Mouse (Mus musculus) intestine, embryonic 16.5 days (tissue): ENCODE measurements around the gene Necap1. TPM values are rescaled to one million over a fixed set of nuclear protein-coding genes. Genes with fewer than 3 reads are reported as not detected.
A peak's percentile ranks its signal among the peaks of the same experiment; 100 is the strongest.

Source experiments
- ATAC-seq: fragments of 200-750 bp; cut with Nextera tagmentation; 2 replicates; pipeline ENCODE4 v1.8.0; 2017; ENCODE audit warnings: moderate TSS enrichment, moderate library complexity
- H3K27ac ChIP-seq: fragments of 300-500 bp; sonication (generic); 2 replicates; pipeline ENCODE4 v1.5.1; 2014; ENCODE audit warnings: mild to moderate bottlenecking, low read length
- H3K27me3 ChIP-seq: fragments of 300-500 bp; sonication (generic); replicated peaks from 2 replicates; pipeline ENCODE4 v1.6.1; 2014; ENCODE audit warnings: low read length, control low read depth, mixed read lengths; ENCODE audit not compliant: control insufficient read depth, insufficient read depth
- H3K36me3 ChIP-seq: fragments of 300-500 bp; sonication (generic); 2 replicates; pipeline ENCODE4 v1.6.1; 2014; ENCODE audit warnings: low read length, control low read depth; ENCODE audit not compliant: control insufficient read depth, insufficient read depth
- H3K4me1 ChIP-seq: fragments of 300-500 bp; sonication (generic); 2 replicates; pipeline ENCODE4 v1.6.1; 2014; ENCODE audit warnings: low read length, control low read depth, mixed read lengths; ENCODE audit not compliant: control insufficient read depth, insufficient read depth
- H3K4me2 ChIP-seq: fragments of 300-500 bp; sonication (generic); 2 replicates; pipeline ENCODE4 v1.6.1; 2014; ENCODE audit warnings: low read depth, low read length, control low read depth
- H3K4me3 ChIP-seq: fragments of 300-500 bp; sonication (generic); 2 replicates; pipeline ENCODE4 v1.5.1; 2014; ENCODE audit warnings: mild to moderate bottlenecking, low read length
- H3K9ac ChIP-seq: fragments of 300-500 bp; sonication (generic); 2 replicates; pipeline ENCODE4 v1.6.1; 2014; ENCODE audit warnings: low read depth, low read length
- H3K9me3 ChIP-seq: fragments of 300-500 bp; sonication (generic); 2 replicates; pipeline ENCODE4 v1.6.1; 2016; ENCODE audit warnings: low read length, control low read depth; ENCODE audit not compliant: control insufficient read depth
- WGBS: fragments of 180-500 bp; shearing (Covaris S2); extraction: QIAGEN DNeasy Blood & Tissue Kit; methylation state at CpG from one replicate; pipeline ENCODE4 v1.1.7; 2014; 5-methylcytosine and 5-hydroxymethylcytosine counted together
- polyA plus RNA-seq: library from polyadenylated mRNA; unstranded; fragments of >200 nt; fragmentation: Nextera tagmentation; extraction: Ambion mirVana; gene quantifications from 2 replicates; pipeline ENCODE4 v1.2.1, GENCODE M21; 2015

The Necap1 gene
- polyA plus RNA-seq, 1 experiment from 2014 or later: 60.8 TPM

DNA sequence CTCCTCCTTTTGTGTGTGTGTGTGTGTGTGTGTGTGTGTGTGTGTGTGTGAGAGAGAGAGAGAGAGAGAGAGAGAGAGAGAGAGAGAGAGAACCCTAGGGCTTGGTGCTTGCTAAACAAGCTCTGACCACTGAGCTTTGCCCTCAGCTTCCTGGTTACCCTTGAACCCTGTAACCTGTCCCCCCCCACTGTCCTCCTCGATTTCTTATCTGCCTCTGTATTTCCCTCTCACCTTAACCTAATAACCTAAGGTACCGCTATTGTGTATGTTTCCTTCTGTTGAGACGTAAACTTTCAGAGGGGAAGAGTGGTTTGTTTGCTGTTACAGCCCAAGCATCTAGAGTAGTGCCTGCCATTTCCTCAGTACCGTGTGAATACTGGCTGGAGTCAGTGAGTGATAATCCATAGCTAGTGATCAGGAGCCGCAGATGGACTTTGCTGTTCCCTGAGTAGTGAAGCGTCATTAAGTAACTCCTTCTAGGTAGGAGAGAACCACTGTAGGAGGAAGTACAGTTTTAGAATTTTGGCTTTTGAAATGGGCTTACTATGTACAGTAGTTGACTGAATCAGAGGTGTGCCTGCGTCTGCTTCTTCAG is 5.0 kb downstream of the Necap1 start:
- Histone ChIP-seq H3K9me3 (no peaks in the 10 kb centered on the region), H3K4me3 (no peak overlapping the region), H3K4me2 (no peak overlapping the region), H3K9ac (no peak overlapping the region), H3K27me3 (no peaks in the 10 kb centered on the region), H3K27ac (no peak overlapping the region), H3K4me1 (peaks cover 9% of the 10 kb centered on the region), H3K36me3 (peaks cover 22% of the 10 kb centered on the region; the same call in 1 of the 2 replicates)
- ATAC-seq: peak; percentile 24; the same call in 1 of the 2 replicates
- 75% methylated on average over 7 of the region's 7 CpGs for WGBS

DNA sequence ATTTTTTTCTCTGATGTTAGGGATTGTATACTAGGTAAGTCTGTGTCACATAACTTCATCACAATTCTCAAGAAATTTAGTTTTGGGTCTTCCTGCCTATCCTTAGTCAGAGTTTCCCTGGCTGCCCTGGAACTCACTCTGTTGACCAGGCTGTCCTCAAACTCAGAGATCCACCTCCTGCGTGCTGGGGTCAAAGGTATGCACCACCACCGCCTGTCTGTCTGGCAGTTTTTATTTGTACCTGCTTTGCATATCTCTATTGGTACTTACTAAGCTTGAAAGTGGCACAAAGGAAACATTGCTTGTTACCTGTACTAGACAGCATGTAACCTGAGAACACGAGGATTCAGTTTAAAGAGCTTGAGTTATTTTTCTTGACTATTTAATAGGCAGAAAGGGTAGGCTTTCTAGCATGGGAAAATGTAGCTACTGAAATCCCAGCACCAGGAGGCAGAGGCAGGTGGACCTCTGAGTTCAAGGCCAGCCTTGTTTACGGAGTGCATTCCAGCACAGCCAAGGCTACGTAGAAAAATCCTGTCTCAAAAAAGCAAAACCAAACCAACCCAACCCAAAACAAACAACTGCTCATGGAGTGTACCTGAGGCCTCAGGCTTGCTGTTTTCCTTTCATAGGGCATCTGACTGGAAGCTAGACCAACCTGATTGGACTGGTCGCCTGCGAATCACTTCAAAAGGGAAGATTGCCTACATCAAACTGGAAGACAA is 5.7 kb downstream of the Necap1 start:
- Histone ChIP-seq H3K9me3 (no peaks in the 10 kb centered on the region), H3K4me1 (peaks cover 9% of the 10 kb centered on the region), H3K27ac (no peak overlapping the region), H3K27me3 (no peaks in the 10 kb centered on the region), H3K4me3 (no peak overlapping the region), H3K36me3 (peaks cover 24% of the 10 kb centered on the region), H3K9ac (no peak overlapping the region), H3K4me2 (no peak overlapping the region)
- ATAC-seq: peak; percentile 47; the same call in 1 of the 2 replicates
- WGBS: 72% methylated on average over 7 of the region's 7 CpGs

DNA sequence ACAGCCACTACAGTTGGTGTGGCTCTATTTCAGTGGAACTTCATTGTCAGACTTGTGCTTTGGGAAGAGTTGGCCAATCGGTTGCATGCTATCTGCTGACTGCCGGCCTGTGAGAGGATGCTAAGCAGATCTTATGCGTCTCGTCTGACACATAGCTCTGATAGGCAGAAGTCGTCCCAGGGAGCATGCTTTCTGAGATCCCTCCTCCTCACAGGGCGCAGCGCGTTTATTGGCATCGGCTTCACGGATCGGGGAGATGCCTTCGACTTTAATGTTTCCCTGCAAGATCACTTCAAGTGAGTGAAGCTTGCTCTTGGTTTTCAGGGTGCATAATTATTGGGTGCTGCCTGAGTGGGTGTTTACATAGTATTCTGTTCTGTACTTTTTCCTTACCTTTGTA is 7.0 kb downstream of the Necap1 start:
- Histone ChIP-seq H3K36me3 (peaks cover 25% of the 10 kb centered on the region), H3K9me3 (no peaks in the 10 kb centered on the region), H3K4me1 (peaks cover 6% of the 10 kb centered on the region; the same call in 1 of the 2 replicates), H3K4me2 (no peak overlapping the region), H3K27me3 (no peaks in the 10 kb centered on the region), H3K9ac (no peak overlapping the region), H3K27ac (no peak overlapping the region), H3K4me3 (no peak overlapping the region)
- ATAC-seq: no peak
- WGBS: 90% methylated on average over 12 of the region's 12 CpGs

- H3K9me3 ChIP-seq: no peaks in the 10 kb centered on the region
- H3K4me1 ChIP-seq: 0 out of 2 replicates have a peak, but pooled peaks cover 2% of the 10 kb centered on the region
- no peaks in the 10 kb centered on the region for H3K27me3 ChIP-seq
- no peak overlapping the region for H3K9ac ChIP-seq
- no peak overlapping the region for H3K27ac ChIP-seq
- H3K4me3 ChIP-seq: no peak overlapping the region
- ATAC-seq: no peak
- no peak overlapping the region for H3K4me2 ChIP-seq
- peaks cover 43% of the 10 kb centered on the region for H3K36me3 ChIP-seq
- 91% methylated on average over 9 of the region's 9 CpGs for WGBS
These were observed 9.3 kb downstream of the Necap1 start for GRCm38 (mm10) chr6:122883603-122884002.

DNA sequence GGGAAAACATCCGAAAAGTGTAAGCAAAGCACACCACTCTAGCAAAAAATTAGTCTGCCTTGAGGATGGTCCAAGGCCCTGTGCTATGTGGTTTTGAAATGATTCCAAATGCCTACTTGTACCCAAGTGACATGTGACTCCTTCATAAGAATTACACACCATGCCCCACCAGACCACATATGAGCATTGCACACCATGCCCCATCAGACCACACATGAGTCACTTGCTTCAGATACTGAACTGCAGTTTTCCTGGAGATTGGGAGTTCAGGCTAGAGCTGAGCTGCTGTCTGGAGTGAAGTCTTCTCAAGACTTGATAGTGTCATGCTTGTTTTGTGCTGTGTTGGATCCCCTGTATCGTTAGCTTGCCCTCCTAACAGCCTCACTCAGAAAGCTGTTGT is 15.3 kb downstream of the Necap1 start:
- H3K9me3 ChIP-seq: no peaks in the 10 kb centered on the region
- H3K27me3 ChIP-seq: no peaks in the 10 kb centered on the region
- no peak for ATAC-seq
- H3K4me1 ChIP-seq: no peaks in the 10 kb centered on the region
- no peak overlapping the region for H3K9ac ChIP-seq
- H3K4me2 ChIP-seq: no peak overlapping the region
- no peak overlapping the region for H3K27ac ChIP-seq
- WGBS: 91% methylated on average over 2 of the region's 2 CpGs
- H3K36me3 ChIP-seq: peaks cover 21% of the 10 kb centered on the region
- H3K4me3 ChIP-seq: no peak overlapping the region

DNA sequence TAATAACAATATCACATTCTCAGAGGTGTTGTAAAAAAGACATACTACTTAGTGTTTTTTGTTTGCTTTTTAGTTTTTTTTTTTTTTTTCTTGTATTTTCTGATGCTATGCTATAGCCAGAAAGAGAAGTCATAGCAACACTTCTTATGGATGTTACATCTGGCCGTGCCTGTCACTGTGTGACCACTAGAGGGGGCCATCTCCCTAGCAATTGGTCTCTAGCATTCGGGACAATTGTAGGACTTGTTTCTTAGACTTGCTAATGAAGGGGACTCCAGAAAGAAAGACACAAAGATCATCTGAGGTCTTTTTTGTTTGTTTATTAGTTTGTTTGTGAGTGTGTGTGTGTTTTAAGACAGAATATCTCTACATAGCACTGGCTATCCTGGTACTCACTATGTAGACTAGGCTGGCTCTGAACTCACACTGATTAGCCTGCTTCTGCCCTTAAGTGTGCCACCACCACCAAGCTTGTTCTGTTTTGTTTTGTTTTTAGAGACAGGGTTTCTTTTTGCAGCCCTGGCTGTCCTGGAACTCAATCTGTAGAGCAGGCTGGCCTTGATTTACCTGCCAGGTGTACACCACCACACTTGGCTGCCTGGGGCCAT is 18.3 kb downstream of the Necap1 start:
- peaks cover 9% of the 10 kb centered on the region; the same call in 1 of the 2 replicates for H3K36me3 ChIP-seq
- no peak for ATAC-seq
- H3K27ac ChIP-seq: no peak overlapping the region
- no peak overlapping the region for H3K4me2 ChIP-seq
- H3K9me3 ChIP-seq: no peaks in the 10 kb centered on the region
- H3K4me1 ChIP-seq: no peaks in the 10 kb centered on the region
- H3K4me3 ChIP-seq: no peak overlapping the region
- WGBS: 14% methylated on average over 2 of the region's 2 CpGs
- no peaks in the 10 kb centered on the region for H3K27me3 ChIP-seq
- H3K9ac ChIP-seq: no peak overlapping the region

GRCm38 (mm10) chr6:122919922-122920321 is 45.6 kb downstream of the Necap1 start:
- ATAC-seq: no peak

GRCm38 (mm10) chr6:122921451-122921850 is 47.2 kb downstream of the Necap1 start, which contains the start of gene Clec4a1:
TSS of gene Clec4a1 (plus strand) at chr6:122921848.
- no peaks in the 10 kb centered on the region for H3K27me3 ChIP-seq
- H3K4me1 ChIP-seq: no peaks in the 10 kb centered on the region
- 51% methylated on average over 4 of the region's 4 CpGs for WGBS
- H3K36me3 ChIP-seq: no peaks in the 10 kb centered on the region
- ATAC-seq: no peak
- H3K27ac ChIP-seq: no peak within 1 kb of the TSS
- H3K9ac ChIP-seq: no peak within 1 kb of the TSS
- no peaks in the 10 kb centered on the region for H3K9me3 ChIP-seq
- H3K4me2 ChIP-seq: no peak within 1 kb of the TSS
- H3K4me3 ChIP-seq: no peak within 1 kb of the TSS

More at GRCm38 (mm10) chr6:122919922-122920321, 45.6 kb downstream of the Necap1 start:
- H3K4me1 ChIP-seq: no peaks in the 10 kb centered on the region
- H3K27me3 ChIP-seq: no peaks in the 10 kb centered on the region
- no peaks in the 10 kb centered on the region for H3K36me3 ChIP-seq
- no peak overlapping the region for H3K4me3 ChIP-seq
- H3K27ac ChIP-seq: no peak overlapping the region
- no peaks in the 10 kb centered on the region for H3K9me3 ChIP-seq
- no peak overlapping the region for H3K9ac ChIP-seq
- H3K4me2 ChIP-seq: no peak overlapping the region
- WGBS: 29% methylated on average over 4 of the region's 4 CpGs

DNA sequence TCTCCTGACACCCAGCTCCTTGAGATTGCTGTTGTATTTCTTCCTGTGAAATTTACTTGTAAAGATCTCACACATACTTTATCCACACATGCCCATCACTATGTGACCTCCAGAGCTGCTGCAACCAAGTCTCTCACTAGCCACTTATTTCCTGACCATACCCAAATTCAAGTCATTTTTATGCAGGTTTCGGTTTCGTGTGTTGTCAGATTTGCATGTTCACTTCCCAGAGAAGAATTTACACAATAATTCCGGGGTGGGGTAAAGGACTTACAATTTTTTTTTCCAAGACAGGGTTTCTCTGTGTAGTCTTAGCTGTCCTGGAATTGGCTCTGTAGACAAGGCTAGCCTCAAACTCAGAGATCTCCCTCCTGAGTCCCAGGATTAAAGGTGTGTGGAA is 60.6 kb downstream of the Necap1 start:
- no peaks in the 10 kb centered on the region for H3K36me3 ChIP-seq
- H3K27me3 ChIP-seq: no peaks in the 10 kb centered on the region
- 84% methylated on average over 3 of the region's 3 CpGs for WGBS
- ATAC-seq: no peak
- H3K9ac ChIP-seq: no peak overlapping the region
- H3K4me3 ChIP-seq: no peak overlapping the region
- no peaks in the 10 kb centered on the region for H3K9me3 ChIP-seq
- H3K4me2 ChIP-seq: no peak overlapping the region
- H3K27ac ChIP-seq: no peak overlapping the region
- no peaks in the 10 kb centered on the region for H3K4me1 ChIP-seq
